Mouse (Mus musculus) cerebellum, adult (tissue): ENCODE results near the gene Stc2.

ENCODE experiments used
- ATAC-seq: cut with Nextera tagmentation; 2 replicates; pipeline ENCODE4 v1.9.2; 2017; ENCODE audit warnings: mild to moderate bottlenecking, moderate library complexity, mixed read lengths; ENCODE audit not compliant: insufficient number of reproducible peaks, low FRiP score, low TSS enrichment

Stc2 gene

DNA sequence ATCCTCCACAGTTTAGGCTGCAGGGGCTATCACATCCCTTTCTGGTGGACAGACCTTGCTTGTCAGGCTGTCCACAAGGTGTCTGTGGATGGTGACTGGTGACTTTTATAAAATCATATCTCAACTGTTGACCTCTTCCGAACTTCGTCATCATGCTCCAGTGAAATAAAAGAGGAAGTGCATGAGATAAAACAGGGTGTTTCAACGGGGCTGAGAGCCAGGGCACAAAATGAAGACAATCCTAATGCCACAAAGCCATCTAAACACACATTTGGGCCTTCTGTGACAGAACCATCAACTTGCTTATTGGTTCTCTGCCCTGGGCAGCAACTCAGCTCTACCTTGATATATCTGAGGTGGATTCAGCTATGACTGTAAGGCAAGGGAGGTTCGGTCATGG lies 3.0 kb downstream of the Stc2 start:
- no peak for ATAC-seq

DNA sequence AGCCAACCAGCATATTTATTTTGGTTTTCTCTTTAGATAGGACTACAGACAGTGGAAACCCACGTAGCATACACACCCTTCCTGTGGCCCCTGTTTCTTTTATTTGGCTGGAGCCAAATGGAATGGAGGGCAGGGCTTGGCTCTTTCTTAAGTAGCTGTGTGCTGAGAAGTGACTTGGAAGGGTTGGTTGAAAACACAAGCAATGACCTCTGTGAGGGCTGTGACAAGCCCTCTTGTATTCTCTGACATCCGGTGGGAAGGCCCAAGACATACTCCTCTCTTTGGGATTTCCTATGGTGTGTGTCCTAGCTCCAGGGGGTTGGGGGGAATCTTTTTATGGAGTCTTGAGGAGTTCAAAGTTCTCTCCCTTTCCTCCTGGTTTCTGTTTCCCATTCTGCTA lies 3.5 kb downstream of the Stc2 start:
- no peak for ATAC-seq

DNA sequence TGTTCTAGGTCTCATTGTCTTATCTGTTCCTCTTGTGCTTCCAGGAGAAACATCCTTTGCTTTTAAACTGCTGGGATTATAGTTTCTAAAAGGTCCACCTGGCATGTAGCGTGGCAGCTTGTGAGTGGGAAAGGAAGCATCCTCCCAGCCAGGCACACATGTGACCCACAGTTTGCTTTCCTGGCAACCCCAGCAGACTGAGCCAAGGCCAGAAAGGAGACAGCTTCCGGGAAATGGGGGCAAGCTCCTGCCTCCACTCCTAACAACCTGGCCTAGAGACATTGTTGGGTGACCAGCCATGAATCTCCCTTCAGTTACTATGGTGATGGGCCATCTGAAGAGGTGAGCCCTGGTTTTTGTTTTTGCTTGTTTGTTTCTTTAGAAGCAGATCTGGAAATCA lies 3.9 kb downstream of the Stc2 start:
- no peak for ATAC-seq

DNA sequence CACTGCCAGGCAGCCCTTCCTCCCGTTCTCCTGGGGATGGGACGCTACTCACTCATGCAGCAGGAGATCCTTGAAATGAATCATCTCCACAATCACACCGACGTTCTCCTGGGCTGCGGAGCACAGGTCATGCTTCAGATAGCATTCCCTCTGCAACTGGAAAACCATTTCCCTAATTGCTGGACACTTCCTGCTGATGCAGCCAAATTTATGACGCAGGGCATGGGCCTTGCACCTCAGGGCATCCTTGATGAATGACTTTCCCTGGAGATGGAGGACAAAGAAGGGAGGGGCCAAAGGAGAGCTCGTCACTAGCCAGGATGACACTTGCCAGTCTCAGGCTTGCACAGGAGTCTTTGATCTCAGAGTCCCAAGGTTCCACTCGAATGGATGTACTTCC lies 4.6 kb downstream of the Stc2 start:
- no peak for ATAC-seq

DNA sequence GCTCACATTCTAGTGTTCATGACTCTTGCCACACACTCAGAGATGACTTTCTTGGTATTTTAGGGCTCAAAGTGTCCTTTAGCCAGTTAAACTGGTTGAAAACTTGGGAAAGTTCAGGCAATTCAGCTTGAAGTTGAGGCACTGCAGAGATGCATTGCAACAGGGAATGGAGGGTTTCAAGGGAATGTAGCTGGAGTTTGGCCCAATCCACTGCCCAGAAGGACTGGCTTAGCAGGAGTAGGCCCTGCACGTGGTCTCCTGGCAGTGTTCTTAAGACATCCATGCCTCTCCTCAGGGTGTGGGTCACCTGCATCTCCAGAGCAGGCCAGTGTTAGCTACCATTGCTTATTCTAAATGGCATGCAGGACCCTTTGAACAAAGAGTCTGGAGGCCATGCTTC lies 7.0 kb downstream of the Stc2 start:
- no peak for ATAC-seq

DNA sequence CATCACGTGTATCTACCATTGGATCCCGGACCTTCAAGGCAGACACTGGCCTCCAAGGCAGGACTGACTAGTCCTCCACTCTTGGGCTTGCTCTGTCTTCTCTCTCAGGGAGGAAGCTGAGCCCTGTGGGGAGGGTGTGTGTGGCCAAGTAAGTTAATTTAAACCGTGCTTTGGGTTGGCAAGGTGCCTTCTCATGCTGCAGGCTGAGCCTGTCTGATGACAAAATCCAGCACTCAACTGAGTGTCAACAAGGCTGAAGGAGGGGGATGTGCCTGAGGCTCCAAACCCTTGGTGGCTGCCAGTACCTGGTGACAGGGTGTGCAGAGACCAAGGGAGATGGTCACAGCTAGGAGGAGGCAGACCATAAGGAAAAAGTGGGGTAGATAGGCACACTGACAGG lies 7.5 kb downstream of the Stc2 start:
- no peak for ATAC-seq

DNA sequence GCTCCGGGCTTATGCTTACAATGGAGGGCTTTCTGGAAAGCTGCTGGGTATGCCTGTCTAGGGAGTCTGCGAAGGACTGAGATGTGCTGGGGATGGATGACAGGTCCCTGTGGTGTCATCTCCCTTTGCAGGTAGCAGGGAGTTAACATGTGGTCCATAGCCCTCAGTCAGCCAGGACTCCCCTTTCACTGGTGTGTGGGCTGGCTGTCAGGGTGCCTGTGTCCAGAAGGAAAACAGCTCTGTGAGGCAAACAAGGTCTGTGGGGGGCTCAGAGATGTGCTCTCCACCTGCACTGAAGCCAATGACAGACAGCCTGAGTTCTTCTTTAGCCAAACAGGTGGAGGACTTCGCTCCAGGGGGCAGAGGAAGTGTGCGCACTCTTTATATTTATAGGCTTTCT lies 8.8 kb downstream of the Stc2 start:
- ATAC-seq: no peak

DNA sequence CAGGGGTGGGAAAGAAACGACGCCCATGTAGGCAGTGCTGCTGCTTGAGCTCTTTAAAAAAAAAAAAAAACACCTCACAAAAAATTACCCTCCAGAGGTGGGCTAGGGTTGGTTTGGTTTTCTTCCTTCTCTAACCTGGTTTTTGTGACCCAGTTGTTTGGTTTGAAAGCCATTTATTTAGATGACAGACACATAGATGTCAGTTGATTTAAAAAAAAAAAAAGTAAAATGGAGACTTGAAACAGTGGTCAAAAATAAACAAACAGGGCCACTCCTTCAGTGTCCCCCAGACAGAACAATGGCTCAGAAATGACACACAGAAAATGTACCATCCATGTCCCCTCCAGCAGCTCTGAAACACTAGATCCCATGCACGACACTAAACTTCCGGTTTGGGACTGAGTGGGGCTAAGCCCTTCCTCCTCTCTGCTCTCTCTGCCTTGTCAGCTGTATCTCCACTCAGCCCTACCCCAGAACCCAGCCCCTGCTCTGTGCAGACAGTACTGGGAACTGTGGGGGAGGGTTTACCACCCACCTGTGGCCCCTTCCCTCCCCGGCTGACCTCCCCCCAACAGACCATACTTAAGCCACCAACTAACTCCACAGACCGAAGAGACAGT lies 10.5 kb downstream of the Stc2 start:
- ATAC-seq: no peak

DNA sequence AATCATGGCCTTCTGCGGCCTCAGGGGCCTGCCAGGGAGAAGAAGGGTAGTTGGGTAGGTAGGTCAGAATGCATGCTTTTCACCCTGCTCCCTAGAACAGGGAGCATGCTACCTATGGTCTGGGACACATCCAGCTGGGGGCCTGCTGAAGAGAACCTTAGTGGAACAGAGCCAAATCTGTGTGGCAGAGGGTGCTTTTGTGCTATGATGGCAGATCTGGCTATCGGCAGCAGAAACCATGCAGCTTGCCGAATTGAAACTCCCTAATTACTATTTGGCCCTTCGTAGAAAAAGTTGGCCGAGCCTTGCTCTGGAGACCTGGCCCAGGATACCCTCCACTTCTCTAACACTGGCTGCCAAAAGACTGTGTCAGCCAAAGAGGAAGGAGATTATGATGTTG lies 11.4 kb downstream of the Stc2 start:
- no peak for ATAC-seq

DNA sequence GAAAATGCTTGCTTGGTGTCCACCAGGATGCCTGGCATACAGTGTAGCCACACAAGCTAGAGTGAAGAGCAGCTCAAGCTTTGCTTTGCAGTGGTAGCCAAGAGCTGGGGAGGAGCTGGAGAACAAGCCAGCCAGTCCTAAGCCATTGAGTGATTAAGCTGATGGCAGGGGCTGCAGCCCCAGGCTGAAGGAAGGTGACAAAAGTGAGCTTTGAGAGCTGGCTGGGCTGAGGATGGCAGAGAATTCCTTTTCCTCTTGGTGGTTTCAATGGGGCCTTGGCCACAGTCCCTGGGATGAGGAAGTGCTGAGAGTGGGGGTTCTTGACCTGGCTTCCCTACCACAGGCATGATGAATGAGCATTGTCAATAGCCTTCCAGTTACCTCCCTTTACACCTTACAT lies 13.0 kb downstream of the Stc2 start:
- no peak for ATAC-seq

DNA sequence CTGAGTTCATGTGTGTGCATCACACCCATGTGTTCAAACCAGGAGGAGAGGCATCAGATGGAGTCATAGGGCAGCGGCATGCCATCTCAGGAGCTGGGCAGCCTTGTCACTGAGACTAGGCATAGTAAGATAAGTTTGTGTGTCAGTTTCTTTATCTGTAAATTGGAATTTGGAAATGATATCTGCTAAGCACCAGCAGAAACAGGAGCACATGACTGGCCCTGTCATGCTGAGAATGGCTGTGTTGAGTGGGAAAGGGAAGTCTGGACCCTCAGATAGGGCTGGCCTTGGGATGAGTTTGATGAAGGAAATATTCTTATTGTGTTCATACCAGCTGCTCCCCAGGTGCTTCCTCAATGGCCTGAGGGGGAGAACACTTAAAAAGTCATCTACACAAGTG lies 14.1 kb downstream of the Stc2 start:
- ATAC-seq: no peak

DNA sequence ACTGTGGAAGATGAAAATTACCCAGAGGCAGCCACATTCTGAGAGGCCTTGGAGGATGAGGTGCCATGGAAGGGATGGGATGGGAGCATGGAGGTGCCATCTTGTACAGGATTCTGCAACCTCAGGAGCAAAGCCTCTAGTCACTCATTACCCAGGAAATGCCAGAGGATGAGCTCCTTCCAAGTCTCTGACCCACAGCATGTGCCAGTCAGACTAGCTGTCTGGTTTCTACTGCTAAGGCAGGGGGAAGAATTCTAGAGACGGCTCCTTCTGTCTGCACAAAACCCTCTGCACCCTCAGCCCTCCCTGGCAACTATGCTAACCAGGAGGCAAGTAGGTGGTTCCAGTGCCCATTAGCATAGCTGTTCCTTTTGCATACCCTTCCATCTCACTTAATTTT lies 15.4 kb downstream of the Stc2 start:
- ATAC-seq: no peak
